Mouse (Mus musculus): ENCODE measurements around the gene Iffo2.

- TF ChIP-seq CTCF (conservative IDR thresholded peaks at IDR 0.05 in 1 of 2, IDR thresholded peaks at IDR 0.05 in 1 of 2; ENCODE audit: low read depth in 2 of 2, low read length in 2 of 2) (no peak), TCF12 (IDR thresholded peaks at IDR 0.05; ENCODE audit: low read depth, low read length) (no peak), MAFK (IDR thresholded peaks at IDR 0.05; ENCODE audit: insufficient replicate concordance, low read length) (no peak), MYC (IDR thresholded peaks at IDR 0.05; ENCODE audit: low read depth, low read length) (no peak), TBP (conservative IDR thresholded peaks at IDR 0.05; ENCODE audit: low read depth, low read length) (no peak), SMC3 (IDR thresholded peaks at IDR 0.05; ENCODE audit: low read depth, low read length) (no peak), EP300 (IDR thresholded peaks at IDR 0.05; ENCODE audit: low read length) (no peak), CHD1 (IDR thresholded peaks at IDR 0.05; ENCODE audit: low read depth, low read length) (no peak), POLR2A (IDR thresholded peaks at IDR 0.05; ENCODE audit: low read depth, low read length) (no peak), SIN3A (IDR thresholded peaks at IDR 0.05; ENCODE audit: low read length) (no peak)
These were observed 52.0 kb downstream of the Iffo2 start for GRCm38 (mm10) chr4:139582346-139582745.
